Mouse (Mus musculus): Measurements from ENCODE around the gene Ndufv2. TPM values are rescaled to one million over a fixed set of nuclear protein-coding genes. Genes with fewer than 3 reads are reported as not detected.
"Not testable (repeated sequence)": the region's sequence is repeated elsewhere in the genome, so short reads cannot be mapped to it uniquely, and the experiment has no call there.

Ndufv2 gene
- polyA plus RNA-seq, 1 experiment from 2014 or later = 463 TPM

- Histone ChIP-seq H3K4me1 (no peaks in the 10 kb centered on the region), H3K36me3 (peaks cover 21% of the 10 kb centered on the region), H3K27me3 (ENCODE audit: insufficient read depth, poor library complexity, severe bottlenecking) (no peaks in the 10 kb centered on the region), H3K27ac (peak overlapping the region; percentile 89; the same call in 1 of the 2 replicates), H3K4me3 (peak overlapping the region; percentile 82), H3K9me3 (no peaks in the 10 kb centered on the region)
- 15% methylated on average over 12 of the region's 12 CpGs for whole genome bisulfite sequencing
- DNase-seq (ENCODE audit: low spot score) = no peak
Measured at GRCm38 (mm10) chr17:66075827-66076173, 25.6 kb downstream of the Ndufv2 start.

GRCm38 (mm10) chr17:66073971-66074370 lies 27.4 kb downstream of the Ndufv2 start:
- Histone ChIP-seq H3K9me3 (no peaks in the 10 kb centered on the region), H3K4me3 (no peak overlapping the region), H3K27ac (no peak overlapping the region), H3K27me3 (ENCODE audit: insufficient read depth, poor library complexity, severe bottlenecking) (no peaks in the 10 kb centered on the region), H3K36me3 (0 out of 2 replicates have a peak, but pooled peaks cover 4% of the 10 kb centered on the region), H3K4me1 (no peaks in the 10 kb centered on the region)
- 87% methylated on average over 7 of the region's 7 CpGs for WGBS
- DNase-seq (ENCODE audit: low spot score) = no peak

GRCm38 (mm10) chr17:66069036-66069435 lies 32.3 kb downstream of the Ndufv2 start:
- H3K27me3 ChIP-seq (ENCODE audit: insufficient read depth, poor library complexity, severe bottlenecking); DNase-seq (ENCODE audit: low spot score); H3K27ac ChIP-seq; H3K4me3 ChIP-seq; H3K4me1 ChIP-seq; H3K36me3 ChIP-seq; H3K9me3 ChIP-seq: not testable (repeated sequence)
- WGBS = 88% methylated on average over 2 of the region's 2 CpGs

GRCm38 (mm10) chr17:66065115-66065514 lies 36.2 kb downstream of the Ndufv2 start:
- Histone ChIP-seq H3K27ac (no peak overlapping the region), H3K27me3 (ENCODE audit: insufficient read depth, poor library complexity, severe bottlenecking) (no peaks in the 10 kb centered on the region), H3K4me3 (no peak overlapping the region), H3K4me1 (no peaks in the 10 kb centered on the region), H3K9me3 (no peaks in the 10 kb centered on the region), H3K36me3 (no peaks in the 10 kb centered on the region)
- DNase-seq (ENCODE audit: low spot score) = no peak
- 57% methylated on average over 4 of the region's 4 CpGs for WGBS

- 67% methylated on average over 8 of the region's 8 CpGs for WGBS
- no peaks in the 10 kb centered on the region for H3K36me3 ChIP-seq
- no peak for DNase-seq (ENCODE audit: low spot score)
- H3K4me1 ChIP-seq = no peaks in the 10 kb centered on the region
- no peaks in the 10 kb centered on the region for H3K27me3 ChIP-seq (ENCODE audit: insufficient read depth, poor library complexity, severe bottlenecking)
- H3K27ac ChIP-seq = no peak overlapping the region
- H3K4me3 ChIP-seq = no peak overlapping the region
- no peaks in the 10 kb centered on the region for H3K9me3 ChIP-seq
Measured at GRCm38 (mm10) chr17:66061241-66061938, 40.0 kb downstream of the Ndufv2 start.

- WGBS = 85% methylated on average over 4 of the region's 4 CpGs
- H3K27me3 ChIP-seq (ENCODE audit: insufficient read depth, poor library complexity, severe bottlenecking) = no peaks in the 10 kb centered on the region
- DNase-seq (ENCODE audit: low spot score) = no peak
- H3K4me1 ChIP-seq = no peaks in the 10 kb centered on the region
- H3K9me3 ChIP-seq = no peaks in the 10 kb centered on the region
- no peak overlapping the region for H3K27ac ChIP-seq
- H3K36me3 ChIP-seq = no peaks in the 10 kb centered on the region
- no peak overlapping the region for H3K4me3 ChIP-seq
Measured at GRCm38 (mm10) chr17:66058160-66058559, 43.2 kb downstream of the Ndufv2 start.

- Histone ChIP-seq H3K36me3 (no peaks in the 10 kb centered on the region), H3K4me1 (no peaks in the 10 kb centered on the region), H3K27me3 (ENCODE audit: insufficient read depth, poor library complexity, severe bottlenecking) (no peaks in the 10 kb centered on the region), H3K9me3 (no peaks in the 10 kb centered on the region), H3K4me3 (no peak overlapping the region), H3K27ac (no peak overlapping the region)
- WGBS = 93% methylated on average over 2 of the region's 2 CpGs
- DNase-seq (ENCODE audit: low spot score) = no peak
Measured at GRCm38 (mm10) chr17:66057145-66057544, 44.2 kb downstream of the Ndufv2 start.

GRCm38 (mm10) chr17:66053349-66053748 lies 48.0 kb downstream of the Ndufv2 start:
- no peak for DNase-seq (ENCODE audit: low spot score)
- Histone ChIP-seq H3K27me3 (ENCODE audit: insufficient read depth, poor library complexity, severe bottlenecking) (no peaks in the 10 kb centered on the region), H3K27ac (no peak overlapping the region), H3K4me1 (no peaks in the 10 kb centered on the region), H3K36me3 (0 out of 2 replicates have a peak, but pooled peaks cover 3% of the 10 kb centered on the region), H3K4me3 (no peak overlapping the region), H3K9me3 (no peaks in the 10 kb centered on the region)
- WGBS = 63% methylated on average over 4 of the region's 4 CpGs

DNA sequence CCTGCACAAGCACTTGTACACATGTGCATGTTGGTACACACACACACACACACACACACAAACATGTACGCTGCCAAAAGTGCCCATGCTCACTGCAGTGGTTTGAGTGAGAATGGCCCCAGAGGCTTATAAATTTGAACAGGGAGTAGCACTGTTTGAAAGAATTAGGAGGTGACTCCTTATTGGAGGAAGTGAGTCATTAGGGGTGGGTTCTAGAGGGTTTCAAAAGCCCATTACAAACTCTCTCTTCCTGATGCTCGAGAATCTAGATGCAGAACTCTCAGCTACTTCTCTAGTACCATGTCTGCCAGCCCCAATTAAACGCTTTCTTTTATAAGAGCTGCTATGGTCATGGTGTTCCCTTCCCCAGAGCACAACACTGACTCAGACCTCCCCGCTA lies 52.6 kb downstream of the Ndufv2 start:
- Histone ChIP-seq H3K36me3 (peaks cover 5% of the 10 kb centered on the region; the same call in 1 of the 2 replicates), H3K27ac (no peak overlapping the region), H3K27me3 (ENCODE audit: insufficient read depth, poor library complexity, severe bottlenecking) (no peaks in the 10 kb centered on the region), H3K4me3 (no peak overlapping the region), H3K4me1 (no peaks in the 10 kb centered on the region), H3K9me3 (no peaks in the 10 kb centered on the region)
- no peak for DNase-seq (ENCODE audit: low spot score)
- WGBS = 82% methylated on average over 4 of the region's 4 CpGs

DNA sequence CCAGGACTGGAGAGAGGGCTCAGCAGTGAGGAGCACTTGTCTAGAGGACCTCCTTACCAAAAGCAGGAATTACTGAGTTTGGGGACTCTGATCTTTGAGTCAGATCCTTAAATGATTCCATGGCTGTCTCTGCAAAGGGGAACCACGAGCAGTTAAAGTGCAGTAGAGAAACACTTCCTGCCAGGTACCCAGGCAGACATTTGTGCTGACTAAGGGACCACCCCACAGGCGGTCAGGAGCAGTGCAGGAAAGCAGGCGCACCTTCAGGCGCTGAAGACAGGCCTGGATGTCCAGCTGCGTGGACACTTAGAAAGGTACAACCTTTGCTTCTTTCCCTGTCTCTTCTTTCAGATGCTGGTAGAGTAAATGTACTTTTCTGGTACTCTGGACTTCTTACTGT lies 53.2 kb downstream of the Ndufv2 start:
- H3K4me3 ChIP-seq = no peak overlapping the region
- H3K4me1 ChIP-seq = no peaks in the 10 kb centered on the region
- H3K36me3 ChIP-seq = peaks cover 5% of the 10 kb centered on the region; the same call in 1 of the 2 replicates
- WGBS = 61% methylated on average over 5 of the region's 5 CpGs
- H3K27ac ChIP-seq = no peak overlapping the region
- H3K27me3 ChIP-seq (ENCODE audit: insufficient read depth, poor library complexity, severe bottlenecking) = no peaks in the 10 kb centered on the region
- no peaks in the 10 kb centered on the region for H3K9me3 ChIP-seq
- DNase-seq (ENCODE audit: low spot score) = no peak

DNA sequence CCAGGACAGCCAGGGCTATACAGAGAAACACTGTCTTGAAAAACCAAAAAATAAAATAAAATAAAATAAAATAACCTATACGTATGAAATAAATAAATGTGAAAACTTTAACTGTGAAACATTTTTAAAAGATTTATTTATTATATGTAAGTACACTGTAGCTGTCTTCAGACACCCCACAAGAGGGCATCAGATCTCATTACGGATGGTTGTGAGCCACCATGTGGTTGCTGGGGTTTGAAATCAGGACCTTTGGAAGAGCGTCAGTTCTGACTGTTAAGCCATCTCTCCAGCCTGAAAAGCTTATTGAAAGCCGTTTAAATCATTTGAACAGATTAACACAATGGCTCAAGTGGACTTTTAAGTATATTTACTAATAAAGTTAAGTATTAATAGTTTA lies 57.7 kb downstream of the Ndufv2 start:
- not testable (repeated sequence) for H3K27me3 ChIP-seq (ENCODE audit: insufficient read depth, poor library complexity, severe bottlenecking); H3K4me3 ChIP-seq; H3K27ac ChIP-seq; DNase-seq (ENCODE audit: low spot score); H3K9me3 ChIP-seq; H3K4me1 ChIP-seq; H3K36me3 ChIP-seq
- 87% methylated on average over 4 of the region's 4 CpGs for WGBS

DNA sequence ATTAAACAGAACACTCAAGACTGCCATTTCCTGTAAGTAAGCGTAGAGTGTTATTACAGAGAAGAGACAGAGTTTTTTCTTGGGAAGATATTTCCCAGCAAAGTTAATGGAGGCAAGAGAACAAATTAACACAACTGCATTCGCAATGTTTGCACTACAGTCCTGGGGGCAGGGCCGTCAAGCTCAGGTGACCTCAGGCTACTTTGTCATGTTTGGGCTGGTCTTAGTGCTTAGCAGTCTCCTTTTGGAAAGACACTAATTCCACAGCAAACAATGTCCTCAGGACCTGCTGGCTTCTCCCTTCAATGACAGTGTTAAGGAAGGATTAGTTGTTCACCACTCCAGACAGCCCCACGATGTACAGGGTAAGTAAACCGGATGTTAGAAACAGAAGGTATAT lies 60.3 kb downstream of the Ndufv2 start:
- 86% methylated on average over 5 of the region's 5 CpGs for WGBS
- Histone ChIP-seq H3K36me3 (peaks cover 4% of the 10 kb centered on the region; the same call in 1 of the 2 replicates), H3K4me3 (no peak overlapping the region), H3K27ac (no peak overlapping the region), H3K9me3 (no peaks in the 10 kb centered on the region), H3K4me1 (no peaks in the 10 kb centered on the region), H3K27me3 (ENCODE audit: insufficient read depth, poor library complexity, severe bottlenecking) (no peaks in the 10 kb centered on the region)
- DNase-seq (ENCODE audit: low spot score) = no peak

- 87% methylated on average over 5 of the region's 5 CpGs for WGBS
- 0 out of 2 replicates have a peak, but pooled peaks cover 4% of the 10 kb centered on the region for H3K36me3 ChIP-seq
- no peak for DNase-seq (ENCODE audit: low spot score)
- no peak overlapping the region for H3K4me3 ChIP-seq
- H3K9me3 ChIP-seq = no peaks in the 10 kb centered on the region
- H3K4me1 ChIP-seq = no peaks in the 10 kb centered on the region
- H3K27me3 ChIP-seq (ENCODE audit: insufficient read depth, poor library complexity, severe bottlenecking) = no peaks in the 10 kb centered on the region
- no peak overlapping the region for H3K27ac ChIP-seq
Measured at GRCm38 (mm10) chr17:66033239-66033638, 68.1 kb downstream of the Ndufv2 start.

DNA sequence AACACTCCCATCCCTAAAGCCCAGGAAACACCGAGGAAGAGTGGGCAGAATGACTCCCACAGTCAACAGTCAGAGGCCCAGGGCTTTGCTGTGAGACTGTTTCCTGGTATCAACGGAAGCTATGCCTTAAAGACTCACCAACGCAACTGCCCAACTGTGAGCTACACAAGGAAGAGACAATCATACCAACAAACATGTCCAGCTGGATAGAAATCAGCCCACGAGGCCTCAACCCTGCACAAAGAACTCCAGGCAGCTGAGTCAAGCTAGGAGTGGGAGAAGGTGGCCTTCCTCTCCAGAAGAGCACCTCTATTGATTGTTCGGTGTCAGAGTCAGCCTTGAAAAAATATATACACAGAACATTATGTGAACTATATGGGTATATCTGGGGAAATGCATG lies 69.4 kb downstream of the Ndufv2 start:
- Histone ChIP-seq H3K9me3 (no peaks in the 10 kb centered on the region), H3K4me3 (no peak overlapping the region), H3K4me1 (no peaks in the 10 kb centered on the region), H3K36me3 (peaks cover 8% of the 10 kb centered on the region; the same call in 1 of the 2 replicates), H3K27ac (no peak overlapping the region), H3K27me3 (ENCODE audit: insufficient read depth, poor library complexity, severe bottlenecking) (no peaks in the 10 kb centered on the region)
- no peak for DNase-seq (ENCODE audit: low spot score)
- WGBS = 86% methylated on average over 5 of the region's 5 CpGs
